Mouse (Mus musculus) stomach, embryonic 16.5 days (tissue): Measurements from ENCODE around the gene Ptpn22. TPM values are rescaled to one million over a fixed set of nuclear protein-coding genes. Genes with fewer than 3 reads are reported as not detected.

ENCODE experiments used
- ATAC-seq: fragments of 200-750 bp; cut with Nextera tagmentation; 2 replicates; pipeline ENCODE4 v1.8.0; 2017; ENCODE audit warnings: moderate number of reproducible peaks, moderate TSS enrichment; ENCODE audit not compliant: insufficient read depth, low FRiP score
- H3K27ac ChIP-seq: fragments of 300-500 bp; sonication (generic); 2 replicates; pipeline ENCODE4 v1.5.1; 2014; ENCODE audit warnings: low read length
- H3K27me3 ChIP-seq: fragments of 300-500 bp; sonication (generic); 2 replicates; pipeline ENCODE4 v1.6.1; 2014; ENCODE audit warnings: low read length, control low read depth, mixed read lengths; ENCODE audit not compliant: control insufficient read depth, insufficient read depth
- H3K36me3 ChIP-seq: fragments of 300-500 bp; sonication (generic); 2 replicates; pipeline ENCODE4 v1.6.1; 2014; ENCODE audit warnings: low read length; ENCODE audit not compliant: control insufficient read depth, insufficient read depth
- H3K4me1 ChIP-seq: fragments of 300-500 bp; sonication (generic); 2 replicates; pipeline ENCODE4 v1.6.1; 2014; ENCODE audit warnings: low read length, control low read depth, mixed read lengths; ENCODE audit not compliant: control insufficient read depth, insufficient read depth
- H3K4me2 ChIP-seq: fragments of 300-500 bp; sonication (generic); 2 replicates; pipeline ENCODE4 v1.6.1; 2014; ENCODE audit warnings: low read depth, low read length, mixed read lengths
- H3K4me3 ChIP-seq: fragments of 300-500 bp; sonication (generic); replicated peaks from 2 replicates; pipeline ENCODE4 v1.5.1; 2014; ENCODE audit warnings: mild to moderate bottlenecking, low read length
- H3K9ac ChIP-seq: fragments of 300-500 bp; sonication (generic); 2 replicates; pipeline ENCODE4 v1.6.1; 2014; ENCODE audit warnings: low read length
- H3K9me3 ChIP-seq: fragments of 300-500 bp; sonication (generic); replicated peaks from 2 replicates; pipeline ENCODE4 v1.6.1; 2016; ENCODE audit warnings: low read length, control low read depth; ENCODE audit not compliant: control insufficient read depth
- WGBS: fragments of 180-500 bp; shearing (Covaris S2); extraction: QIAGEN DNeasy Blood & Tissue Kit; methylation state at CpG from one replicate; pipeline ENCODE4 v1.1.7; 2014; 5-methylcytosine and 5-hydroxymethylcytosine counted together
- polyA plus RNA-seq: library from polyadenylated mRNA; unstranded; fragments of >200 nt; fragmentation: Nextera tagmentation; extraction: Ambion mirVana; gene quantifications from 2 replicates; pipeline ENCODE4 v1.2.1, GENCODE M21; 2015

Ptpn22 gene
- polyA plus RNA-seq, 1 experiment from 2014 or later = 3.2 TPM

DNA sequence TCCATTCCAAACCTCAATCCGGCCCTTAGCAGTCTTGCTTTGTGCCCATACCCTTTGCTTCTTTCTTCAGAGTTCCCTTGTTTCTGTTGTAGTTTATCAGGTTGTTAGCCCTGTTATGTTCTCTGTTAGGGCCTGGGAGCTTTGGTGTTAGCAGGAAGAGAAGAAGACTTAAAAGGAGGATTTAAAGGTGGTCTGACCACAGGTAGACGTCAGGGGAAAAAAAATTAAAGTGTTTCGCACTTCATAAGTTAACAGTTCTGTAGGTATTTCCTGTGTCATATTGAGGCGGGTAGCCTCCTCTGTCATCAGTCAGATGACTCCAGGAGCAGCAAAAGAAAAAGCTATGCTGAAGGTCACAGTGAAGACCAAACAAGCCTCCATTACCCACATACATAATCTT lies 8.4 kb downstream of the Ptpn22 start:
- Histone ChIP-seq H3K4me3 (no peak overlapping the region), H3K4me1 (no peaks in the 10 kb centered on the region), H3K9me3 (no peaks in the 10 kb centered on the region), H3K27me3 (no peaks in the 10 kb centered on the region), H3K4me2 (no peak overlapping the region), H3K36me3 (no peaks in the 10 kb centered on the region), H3K27ac (no peak overlapping the region), H3K9ac (no peak overlapping the region)
- no peak for ATAC-seq
- 75% methylated on average over 4 of the region's 4 CpGs for WGBS

DNA sequence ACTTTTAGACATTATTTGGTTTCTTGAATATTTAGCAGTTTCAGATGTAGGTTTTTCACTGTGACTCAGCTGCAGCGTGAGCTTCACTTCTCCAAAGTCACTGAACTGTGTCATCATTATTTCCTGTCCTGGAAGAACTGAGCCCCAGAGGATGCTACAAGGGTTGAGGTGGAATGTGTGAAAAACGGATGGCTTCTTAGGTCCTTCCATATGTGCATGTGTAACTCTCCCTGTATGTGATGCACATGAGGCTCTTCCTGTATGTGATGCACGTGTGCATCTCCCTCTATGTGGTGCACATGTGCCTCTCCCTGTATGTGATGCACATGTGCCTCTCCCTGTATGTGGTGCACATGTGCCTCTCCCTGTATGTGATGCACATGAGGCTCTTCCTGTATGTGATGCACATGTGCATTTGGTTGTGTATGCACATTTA lies 13.1 kb downstream of the Ptpn22 start:
- Histone ChIP-seq H3K9me3 (no peaks in the 10 kb centered on the region), H3K4me1 (no peaks in the 10 kb centered on the region), H3K27me3 (no peaks in the 10 kb centered on the region), H3K36me3 (no peaks in the 10 kb centered on the region), H3K4me3 (no peak overlapping the region), H3K9ac (no peak overlapping the region), H3K4me2 (no peak overlapping the region), H3K27ac (no peak overlapping the region)
- WGBS = 70% methylated on average over 3 of the region's 3 CpGs
- no peak for ATAC-seq

DNA sequence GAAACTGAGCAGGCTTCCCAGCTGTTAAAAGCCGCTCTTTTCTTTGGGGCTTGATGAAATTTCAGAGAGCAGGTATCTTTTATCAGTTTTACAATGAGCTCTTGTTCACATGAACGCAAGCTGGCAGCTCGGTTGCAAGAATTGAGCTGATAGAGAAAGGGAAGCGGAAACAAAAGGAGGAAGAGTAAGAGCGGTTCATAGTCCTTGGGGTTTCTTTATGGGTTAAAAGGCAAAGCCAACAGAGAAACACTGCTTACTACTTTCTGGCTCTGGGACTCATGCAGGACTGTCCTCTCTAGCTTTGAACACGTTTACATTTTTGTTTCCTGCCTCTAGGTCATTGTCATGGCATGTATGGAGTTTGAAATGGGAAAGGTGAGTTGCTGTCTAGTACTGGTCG lies 14.7 kb downstream of the Ptpn22 start:
- Histone ChIP-seq H3K4me3 (no peak overlapping the region), H3K36me3 (no peaks in the 10 kb centered on the region), H3K27ac (no peak overlapping the region), H3K4me2 (no peak overlapping the region), H3K9ac (no peak overlapping the region), H3K4me1 (no peaks in the 10 kb centered on the region), H3K27me3 (no peaks in the 10 kb centered on the region), H3K9me3 (no peaks in the 10 kb centered on the region)
- ATAC-seq = no peak
- 64% methylated on average over 7 of the region's 7 CpGs for WGBS

DNA sequence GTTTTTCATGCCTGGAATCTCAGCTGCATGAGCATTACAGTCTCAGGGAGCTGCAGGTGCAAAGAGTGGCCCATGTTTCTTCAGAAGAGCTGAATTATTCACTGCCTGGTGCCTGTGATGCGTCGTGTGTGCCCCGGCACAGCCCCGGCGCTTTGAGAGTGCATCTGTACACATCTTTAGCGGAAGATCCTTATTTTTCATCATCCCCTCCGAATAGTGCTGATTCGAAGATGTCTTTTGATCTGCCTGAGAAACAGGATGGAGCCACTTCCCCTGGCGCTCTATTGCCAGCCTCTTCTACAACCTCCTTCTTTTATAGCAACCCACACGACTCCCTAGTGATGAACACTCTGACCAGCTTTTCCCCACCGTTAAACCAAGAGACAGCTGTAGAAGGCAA lies 26.4 kb downstream of the Ptpn22 start:
- WGBS = 71% methylated on average over 11 of the region's 11 CpGs
- Histone ChIP-seq H3K9me3 (no peaks in the 10 kb centered on the region), H3K4me3 (no peak overlapping the region), H3K27ac (no peak overlapping the region), H3K27me3 (no peaks in the 10 kb centered on the region), H3K36me3 (no peaks in the 10 kb centered on the region), H3K9ac (no peak overlapping the region), H3K4me1 (no peaks in the 10 kb centered on the region), H3K4me2 (no peak overlapping the region)
- no peak for ATAC-seq

DNA sequence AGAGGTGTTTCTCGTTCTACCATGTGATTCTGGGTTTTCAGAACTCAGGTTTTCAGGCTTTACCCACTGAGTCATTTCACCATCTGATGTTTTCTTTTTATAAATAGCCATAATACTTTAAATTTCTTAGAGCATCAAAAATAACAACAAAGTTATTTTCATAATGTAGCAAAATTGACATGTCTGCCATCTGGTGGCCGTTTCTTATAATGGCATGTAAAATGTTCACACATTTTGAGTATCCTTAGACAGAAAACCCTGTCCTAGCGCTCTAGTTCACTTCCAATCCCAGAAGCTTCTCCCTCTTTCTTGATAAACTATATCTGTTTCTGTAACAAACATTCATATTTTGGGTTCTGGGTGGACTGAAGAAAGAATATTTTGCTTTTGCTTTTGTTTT lies 28.0 kb downstream of the Ptpn22 start:
- no peaks in the 10 kb centered on the region for H3K4me1 ChIP-seq
- H3K9ac ChIP-seq = no peak overlapping the region
- H3K4me3 ChIP-seq = no peak overlapping the region
- H3K27ac ChIP-seq = no peak overlapping the region
- no peaks in the 10 kb centered on the region for H3K9me3 ChIP-seq
- H3K4me2 ChIP-seq = no peak overlapping the region
- no peaks in the 10 kb centered on the region for H3K36me3 ChIP-seq
- H3K27me3 ChIP-seq = no peaks in the 10 kb centered on the region
- WGBS = 30% methylated on average over 3 of the region's 3 CpGs
- ATAC-seq = no peak

DNA sequence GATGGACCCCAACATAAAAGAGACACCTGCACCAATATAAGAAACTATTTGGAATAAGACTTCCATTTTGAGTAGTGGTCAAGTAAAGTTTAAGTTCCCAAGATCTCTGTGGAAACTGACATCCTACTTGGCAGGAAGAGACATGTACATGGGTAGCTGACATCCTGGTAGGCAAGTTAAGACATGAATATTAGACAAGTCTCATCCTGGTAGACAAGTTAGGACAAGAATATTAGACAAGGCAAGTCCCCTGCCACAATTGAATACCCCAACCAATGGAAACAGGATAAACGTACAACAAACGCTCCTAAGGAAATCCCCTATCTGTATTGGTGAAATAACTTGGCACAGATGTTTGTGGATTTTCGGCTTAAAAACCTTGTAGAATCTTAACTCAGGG lies 33.8 kb downstream of the Ptpn22 start:
- Histone ChIP-seq H3K4me3 (no peak overlapping the region), H3K9ac (no peak overlapping the region), H3K9me3 (no peaks in the 10 kb centered on the region), H3K4me1 (no peaks in the 10 kb centered on the region), H3K27me3 (no peaks in the 10 kb centered on the region), H3K27ac (no peak overlapping the region), H3K4me2 (no peak overlapping the region), H3K36me3 (no peaks in the 10 kb centered on the region)
- no peak for ATAC-seq
- WGBS = 83% methylated on average over 3 of the region's 3 CpGs

DNA sequence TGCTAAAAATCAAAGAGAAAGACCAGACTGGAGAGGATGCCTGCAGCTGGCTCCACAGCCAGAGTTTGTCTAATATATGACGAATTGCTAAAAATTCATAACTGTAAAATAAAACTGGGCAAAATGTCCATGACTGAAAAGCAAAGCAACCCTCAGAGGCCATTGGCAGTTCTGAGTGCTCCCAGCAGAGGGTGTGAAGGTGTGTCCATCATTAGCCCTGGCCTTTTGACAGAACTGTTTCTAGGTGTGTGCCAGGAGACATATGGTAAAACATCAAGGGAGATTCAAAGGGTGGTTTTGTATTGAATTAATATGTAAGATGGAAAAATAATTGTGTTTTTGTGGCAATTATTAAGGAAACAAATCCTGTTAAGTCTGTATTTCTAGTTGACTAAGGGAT lies 45.1 kb downstream of the Ptpn22 start:
- no peak for ATAC-seq
- H3K27ac ChIP-seq = no peak overlapping the region
- no peak overlapping the region for H3K4me2 ChIP-seq
- H3K27me3 ChIP-seq = no peaks in the 10 kb centered on the region
- no peaks in the 10 kb centered on the region for H3K9me3 ChIP-seq
- no peak overlapping the region for H3K4me3 ChIP-seq
- no peaks in the 10 kb centered on the region for H3K4me1 ChIP-seq
- no peaks in the 10 kb centered on the region for H3K36me3 ChIP-seq
- no peak overlapping the region for H3K9ac ChIP-seq
- WGBS = 84% methylated on average over 1 of the region's 1 CpGs

DNA sequence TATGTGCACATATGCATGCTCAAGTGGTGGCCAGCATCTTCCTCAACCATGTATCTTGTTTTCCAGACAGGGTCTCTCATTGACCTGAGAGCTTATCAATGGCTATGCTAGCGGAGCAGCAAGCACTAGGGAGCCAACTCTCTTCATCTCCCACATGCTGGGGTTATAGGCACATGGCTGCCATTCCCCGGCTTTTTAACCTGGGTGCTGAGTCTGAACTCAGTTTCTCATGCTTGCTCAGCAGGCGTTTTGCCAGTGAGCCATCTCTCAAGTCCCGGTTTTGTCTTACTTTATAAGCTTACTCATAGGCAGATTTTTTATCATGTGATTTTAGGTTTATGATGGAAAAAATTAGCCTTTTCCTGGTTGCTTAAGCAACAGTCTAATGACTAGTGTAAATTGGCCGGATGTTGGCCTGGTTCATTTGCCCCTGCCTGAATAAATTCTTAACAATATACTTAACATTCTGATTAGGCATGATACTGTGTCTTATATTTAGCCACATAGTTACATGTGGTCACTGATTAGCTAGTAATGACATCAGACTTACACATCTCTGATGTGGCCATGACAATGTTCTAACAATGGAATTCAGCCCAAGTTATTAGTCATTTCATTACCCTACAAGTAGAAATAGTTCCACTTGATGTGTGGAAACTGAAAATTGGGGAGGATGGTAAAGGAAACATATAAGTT lies 47.9 kb downstream of the Ptpn22 start:
- Histone ChIP-seq H3K4me3 (no peak overlapping the region), H3K27ac (no peak overlapping the region), H3K4me1 (no peaks in the 10 kb centered on the region), H3K4me2 (no peak overlapping the region), H3K9ac (no peak overlapping the region), H3K27me3 (no peaks in the 10 kb centered on the region), H3K9me3 (no peaks in the 10 kb centered on the region), H3K36me3 (no peaks in the 10 kb centered on the region)
- no peak for ATAC-seq
- 86% methylated on average over 5 of the region's 5 CpGs for WGBS

DNA sequence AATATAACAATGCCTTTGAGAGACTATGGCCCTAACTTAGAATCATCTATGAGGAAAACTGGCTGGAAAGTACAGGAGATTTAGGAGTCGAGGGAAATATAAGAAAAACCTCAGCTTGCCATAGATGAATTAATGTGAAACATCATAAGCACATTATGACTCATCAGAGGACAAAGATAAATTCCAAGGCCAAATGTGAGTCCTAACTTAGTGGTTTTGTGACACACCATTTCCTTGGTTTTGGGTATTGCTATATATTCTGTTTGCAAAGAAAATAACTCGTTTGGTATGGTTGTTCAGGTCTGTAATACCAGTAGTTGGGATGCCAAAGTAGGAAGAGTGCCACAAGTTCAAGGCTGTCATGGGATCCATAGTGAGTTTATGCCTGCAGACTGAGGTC lies 49.2 kb downstream of the Ptpn22 start:
- H3K9me3 ChIP-seq = no peaks in the 10 kb centered on the region
- H3K9ac ChIP-seq = no peak overlapping the region
- no peaks in the 10 kb centered on the region for H3K27me3 ChIP-seq
- ATAC-seq = no peak
- WGBS = 62% methylated on average over 2 of the region's 2 CpGs
- no peaks in the 10 kb centered on the region for H3K36me3 ChIP-seq
- no peak overlapping the region for H3K27ac ChIP-seq
- no peak overlapping the region for H3K4me3 ChIP-seq
- no peak overlapping the region for H3K4me2 ChIP-seq
- no peaks in the 10 kb centered on the region for H3K4me1 ChIP-seq
